Mouse (Mus musculus): ENCODE data around the gene Rab10. TPM values are rescaled to one million over a fixed set of nuclear protein-coding genes. Genes with fewer than 3 reads are reported as not detected.
A peak's percentile ranks its signal among the peaks of the same experiment; 100 is the strongest.

Gene Rab10
- total RNA-seq, 1 experiment from 2014 or later = 227 TPM

DNA sequence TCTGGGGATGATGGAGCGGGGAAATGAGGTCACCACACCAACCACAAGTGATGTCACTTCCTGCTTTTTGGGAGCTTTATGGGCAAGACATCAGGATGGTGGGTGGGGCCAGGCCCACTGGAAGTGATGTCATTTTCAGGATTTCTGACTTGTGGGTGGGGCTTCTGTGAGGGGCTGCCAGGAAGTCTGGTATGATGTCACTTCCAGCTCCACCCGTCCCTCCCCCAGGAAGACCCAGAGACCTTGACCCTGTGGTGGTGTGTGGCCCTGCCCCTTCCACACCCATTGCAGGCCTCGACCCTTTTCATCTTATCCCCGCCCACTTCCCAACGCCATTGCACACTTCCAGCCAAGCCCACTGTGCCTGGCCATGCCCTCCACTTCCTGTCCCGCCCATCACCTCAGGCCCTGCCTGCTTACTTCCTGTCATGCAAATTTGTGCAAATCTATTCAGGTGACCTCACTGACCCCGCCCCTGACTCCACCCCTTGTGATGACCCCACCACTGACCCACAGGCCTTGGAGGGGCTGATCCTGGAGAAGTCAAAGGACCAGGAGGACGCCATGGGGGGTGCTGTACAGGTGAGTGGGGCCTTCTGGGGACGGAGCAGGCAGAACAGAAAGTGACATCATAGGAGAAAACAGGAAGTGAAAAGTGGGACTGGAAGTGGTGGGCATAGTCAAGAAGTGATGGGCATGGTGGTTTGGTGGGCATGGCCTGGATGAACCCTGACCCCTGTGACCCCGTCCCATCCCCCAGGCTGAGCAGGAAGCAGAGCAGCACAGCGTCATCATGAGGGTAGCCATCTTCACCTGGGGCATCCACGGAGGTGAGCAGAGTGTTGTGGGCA is 72.7 kb downstream of the Rab10 start:
- DNase-seq = no peak

DNA sequence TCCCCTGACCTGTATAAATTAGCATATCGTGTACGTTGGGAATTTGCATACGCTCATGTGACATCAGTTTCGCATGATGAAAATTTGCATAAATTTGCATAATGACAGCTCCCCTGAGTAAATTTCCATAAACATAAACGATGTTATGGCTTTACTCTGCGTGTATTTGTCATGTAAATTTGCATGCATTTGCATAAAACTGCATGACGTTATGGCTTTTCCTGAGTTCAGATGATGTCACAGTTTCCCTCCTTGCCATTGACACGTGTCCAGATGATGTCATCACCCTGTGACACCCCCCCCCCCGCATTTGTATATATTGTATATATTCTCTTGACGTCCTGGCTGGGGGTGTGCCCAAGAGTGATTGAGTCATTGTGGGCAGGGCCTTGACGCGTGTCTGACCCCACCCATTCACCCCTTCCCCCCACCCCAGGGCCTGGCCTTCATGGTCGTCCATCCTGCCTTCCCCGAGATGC is 73.6 kb downstream of the Rab10 start:
- DNase-seq = no peak

- DNase-seq = peak; percentile 94
Observed at GRCm38 (mm10) chr12:3235646-3236161, 74.1 kb downstream of the Rab10 start.

DNA sequence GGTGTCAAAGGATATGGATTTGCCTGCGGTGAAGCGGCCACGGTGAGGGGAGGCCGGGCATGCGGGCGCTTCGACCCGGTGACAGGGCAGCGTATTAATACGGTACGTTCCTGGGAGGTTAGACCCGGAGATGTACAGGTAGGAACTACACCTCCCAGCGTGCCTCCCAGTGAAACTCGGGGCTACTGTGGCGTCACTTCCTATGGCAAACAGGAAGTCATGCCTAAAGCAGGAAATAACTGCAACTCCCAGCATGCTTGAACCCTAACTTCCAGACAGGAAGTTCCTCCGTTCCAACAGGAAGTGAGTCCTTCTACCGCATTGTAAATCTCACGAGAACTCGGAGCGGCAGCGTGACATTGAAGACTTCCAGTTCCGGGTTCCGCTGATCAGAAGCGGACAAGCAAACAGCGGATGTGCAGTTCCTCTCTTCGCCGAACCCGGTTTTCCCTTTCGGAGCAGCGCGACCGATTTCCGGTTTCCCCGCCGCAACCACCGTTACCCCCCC is 74.6 kb downstream of the Rab10 start:
- DNase-seq = peak; percentile 75

DNA sequence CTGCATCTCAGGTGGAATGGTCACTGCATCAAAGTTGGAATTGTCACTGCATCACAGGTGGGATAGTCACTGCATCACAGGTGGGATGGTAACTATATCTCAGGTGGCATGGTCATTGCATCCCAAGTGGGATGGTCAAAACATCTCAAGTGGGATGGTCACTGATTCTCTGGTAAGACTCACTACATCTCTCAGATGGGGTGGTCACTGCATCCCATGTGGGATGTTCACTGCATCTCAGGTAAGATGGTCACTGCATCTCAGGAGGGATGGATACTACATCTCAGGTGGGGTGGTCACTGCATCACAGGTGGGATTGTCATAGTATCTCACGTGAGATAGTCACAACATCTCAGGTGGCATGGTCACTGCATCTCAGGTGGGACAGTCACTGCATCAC is 75.7 kb downstream of the Rab10 start:
- DNase-seq = no peak

DNA sequence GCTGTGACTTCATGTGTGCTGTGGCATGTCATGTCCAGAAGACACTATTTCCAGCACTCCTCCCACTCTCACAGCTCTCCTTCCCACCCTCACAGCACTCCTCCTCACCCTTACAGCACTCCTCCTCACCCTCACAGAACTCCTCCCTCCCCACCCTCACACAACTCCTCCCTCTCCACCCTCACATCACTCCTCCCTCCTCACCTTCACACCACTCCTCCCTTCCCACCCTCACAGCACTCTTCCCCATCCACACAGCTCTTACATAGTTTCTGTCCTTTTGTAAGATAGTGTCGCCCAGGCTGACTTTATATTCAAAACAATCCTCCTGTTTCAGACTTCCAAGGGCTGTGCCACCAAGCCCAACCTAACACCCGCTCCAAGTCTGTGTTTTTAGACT is 86.4 kb downstream of the Rab10 start:
- DNase-seq = no peak

DNA sequence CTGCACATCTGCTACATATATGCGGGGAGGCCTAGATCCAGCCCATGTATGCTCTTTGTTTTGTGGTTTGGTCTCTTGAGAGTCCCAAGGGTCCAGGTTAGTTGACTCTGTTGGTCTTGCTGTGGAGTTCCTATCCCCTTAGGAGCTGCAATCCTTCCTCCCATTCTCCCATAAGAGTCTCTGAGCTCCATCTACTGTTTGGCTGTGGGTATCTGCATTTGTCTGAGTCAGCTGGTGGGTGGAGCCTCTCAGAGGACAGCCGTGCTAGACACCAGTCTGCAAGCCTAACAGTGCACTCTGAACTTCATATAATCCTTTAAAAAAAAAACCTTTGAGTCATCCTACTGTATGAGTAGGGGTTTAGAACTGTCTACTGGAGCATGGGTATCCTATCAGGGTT is 99.6 kb downstream of the Rab10 start:
- DNase-seq = peak; percentile 27

GRCm38 (mm10) chr12:3209163-3209562 is 100.6 kb downstream of the Rab10 start:
- peak; percentile 7 for DNase-seq

Other genes with a start within 250 kb of the Rab10 start
- 27.4 and 31.2 TPM in 2 replicates for gene Kif3c, start 55.2 kb upstream of the Rab10 start, total RNA-seq (2021)
- gene Asxl2, start 116.9 kb upstream of the Rab10 start, total RNA-seq (2021) = 41.6 and 46.5 TPM in 2 replicates